Mouse (Mus musculus): ENCODE data around the gene Mttp. TPM values are rescaled to one million over a fixed set of nuclear protein-coding genes. Genes with fewer than 3 reads are reported as not detected.
"Not testable (repeated sequence)": the region's sequence is repeated elsewhere in the genome, so short reads cannot be mapped to it uniquely, and the experiment has no call there.

Gene Mttp
- total RNA-seq (2021), result 1 to 10 TPM; 1.8 TPM
- long read RNA-seq, experiment 1, partial matches to known transcripts, result 0 of 1 reads
- long read RNA-seq, experiment 1, other reads (novel, unspliced or antisense), result 1 of 1 reads
- long read RNA-seq, experiment 2, partial matches to known transcripts, result 0 of 1 reads
- long read RNA-seq, experiment 2, other reads (novel, unspliced or antisense), result 1 of 1 reads

GRCm38 (mm10) chr3:138144642-138145171 is at the start of gene Mttp:
Mttp (minus strand) TSS chr3:138144968.
- peak; percentile 55 for DNase-seq

GRCm38 (mm10) chr3:138193683-138194302 is 49.0 kb upstream of the Mttp start, which contains the start of gene 4930579F01Rik:
4930579F01Rik (minus strand) TSS chr3:138193825.
- DNase-seq, result no peak

GRCm38 (mm10) chr3:138192260-138192659 is 47.5 kb upstream of the Mttp start:
- peak; percentile 12 for DNase-seq

- no peak for DNase-seq
Measured at GRCm38 (mm10) chr3:138185995-138186930, 41.5 kb upstream of the Mttp start.

- DNase-seq, result no peak
Measured at GRCm38 (mm10) chr3:138185290-138185689, 40.5 kb upstream of the Mttp start.

GRCm38 (mm10) chr3:138183371-138183770 is 38.6 kb upstream of the Mttp start:
- DNase-seq, result no peak

GRCm38 (mm10) chr3:138182019-138182418 is 37.3 kb upstream of the Mttp start:
- no peak for DNase-seq

GRCm38 (mm10) chr3:138175551-138175950 is 30.8 kb upstream of the Mttp start:
- no peak for DNase-seq

GRCm38 (mm10) chr3:138173291-138173690 is 28.5 kb upstream of the Mttp start:
- no peak for DNase-seq

GRCm38 (mm10) chr3:138162553-138163183 is 17.9 kb upstream of the Mttp start:
- DNase-seq, result no peak

- DNase-seq, result peak; percentile 10
Measured at GRCm38 (mm10) chr3:138161623-138162022, 16.9 kb upstream of the Mttp start.

GRCm38 (mm10) chr3:138156651-138157050 is 11.9 kb upstream of the Mttp start:
- DNase-seq, result no peak

GRCm38 (mm10) chr3:138155062-138155461 is 10.3 kb upstream of the Mttp start:
- no peak for DNase-seq

GRCm38 (mm10) chr3:138148811-138149210 is 4.0 kb upstream of the Mttp start:
- DNase-seq, result no peak

GRCm38 (mm10) chr3:138144060-138144641 is 617 bp downstream of the Mttp start:
- no peak for DNase-seq

- DNase-seq, result peak; percentile 97
Measured at GRCm38 (mm10) chr3:138143315-138144059, 1.3 kb downstream of the Mttp start, which contains the start of gene Trmt10a. Trmt10a (plus strand) TSS chr3:138143448.

GRCm38 (mm10) chr3:138142733-138143314 is 1.9 kb downstream of the Mttp start:
- no peak for DNase-seq

- DNase-seq, result peak; percentile 64
Measured at GRCm38 (mm10) chr3:138142052-138142732, 2.6 kb downstream of the Mttp start.

GRCm38 (mm10) chr3:138139663-138140062 is 5.1 kb downstream of the Mttp start:
- DNase-seq, result no peak

- DNase-seq, result not testable (repeated sequence)
Measured at GRCm38 (mm10) chr3:138138146-138138545, 6.6 kb downstream of the Mttp start.

All from gastrocnemius, postnatal 25 days (tissue).